Mouse (Mus musculus) layer of hippocampus, adult 9-11 months (tissue): ENCODE measurements around the gene Trnp1.
A peak's percentile ranks its signal among the peaks of the same experiment; 100 is the strongest.

Experiments used
- DNase-seq: peaks from one replicate; pipeline ENCODE4 v3.0.0; 2022

Gene Trnp1

DNA sequence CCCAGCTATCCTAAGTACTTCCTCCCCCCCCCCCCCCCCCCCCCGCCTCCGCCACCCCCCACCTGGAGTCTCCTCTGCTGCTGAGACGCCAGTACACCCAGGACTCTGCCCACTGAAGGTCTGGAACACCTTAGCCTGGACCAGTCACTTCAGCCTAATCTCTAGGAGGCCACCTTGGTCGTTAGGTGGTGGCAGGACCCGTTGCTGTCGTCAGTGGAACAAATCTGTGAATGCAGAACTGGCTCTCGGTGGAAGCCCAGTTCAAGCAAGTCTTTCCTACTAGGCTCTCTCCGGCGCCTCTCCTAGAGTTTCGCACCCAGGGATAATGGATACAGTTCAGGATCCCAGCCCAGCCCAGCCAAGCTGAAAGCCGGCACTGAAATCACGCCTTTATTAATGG, 4.5 kb downstream of the Trnp1 start:
- DNase-seq = no peak

DNA sequence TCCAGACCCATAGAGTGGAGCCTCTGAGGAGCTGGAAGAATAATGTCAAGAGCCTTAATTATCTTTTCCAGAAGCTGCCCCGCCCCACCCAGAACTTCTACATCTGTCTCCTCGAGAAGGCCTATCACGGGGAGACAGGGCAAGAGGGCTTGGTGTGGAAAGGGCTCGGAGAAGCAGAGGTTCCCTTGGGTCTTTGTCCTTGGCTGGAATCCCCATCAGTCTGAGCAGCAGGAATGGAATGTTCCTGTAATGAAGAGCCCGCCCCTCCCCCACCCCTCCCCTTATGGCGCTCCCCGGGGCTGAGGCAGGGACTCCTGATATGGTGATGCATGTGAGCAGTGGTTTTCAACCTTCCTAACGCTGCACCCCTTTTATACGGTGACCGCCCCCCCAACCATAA, 6.5 kb downstream of the Trnp1 start:
- no peak for DNase-seq

DNA sequence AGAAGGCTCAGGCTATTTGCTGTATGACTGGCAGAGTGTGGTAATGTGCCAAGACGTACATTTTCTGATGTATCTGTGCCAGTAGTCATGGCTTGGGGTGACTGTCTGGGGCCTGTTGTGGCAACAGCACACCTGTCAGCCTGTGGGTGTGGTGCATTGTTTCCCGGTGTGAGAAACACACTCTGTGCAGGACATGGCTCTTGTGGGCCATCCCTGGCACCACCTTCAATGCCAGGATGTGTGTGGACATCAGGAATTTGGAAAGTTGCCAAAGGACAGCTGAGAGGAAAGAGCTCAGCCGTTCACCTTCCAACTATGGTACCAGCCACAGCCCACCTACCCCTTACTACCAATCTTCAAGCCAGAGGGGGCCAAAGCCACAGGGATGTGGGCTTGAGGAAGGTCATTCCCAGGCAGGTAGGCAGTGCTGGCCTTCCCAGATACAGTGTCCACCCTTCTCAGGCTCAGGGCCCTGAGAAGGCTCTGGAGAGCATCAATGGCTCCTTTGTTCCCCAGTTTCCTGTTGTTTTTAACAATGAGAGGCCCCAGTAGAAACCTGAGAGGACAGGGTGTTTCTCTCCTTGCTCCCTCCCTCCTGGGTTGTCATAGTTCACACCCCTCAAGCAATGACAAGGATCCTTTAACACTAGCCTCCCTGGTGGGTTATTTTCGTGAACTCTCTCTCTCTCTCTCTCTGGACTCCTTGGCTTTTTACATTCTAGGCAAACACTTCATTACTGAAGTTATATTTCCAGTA, 8.7 kb downstream of the Trnp1 start:
- DNase-seq = no peak

DNA sequence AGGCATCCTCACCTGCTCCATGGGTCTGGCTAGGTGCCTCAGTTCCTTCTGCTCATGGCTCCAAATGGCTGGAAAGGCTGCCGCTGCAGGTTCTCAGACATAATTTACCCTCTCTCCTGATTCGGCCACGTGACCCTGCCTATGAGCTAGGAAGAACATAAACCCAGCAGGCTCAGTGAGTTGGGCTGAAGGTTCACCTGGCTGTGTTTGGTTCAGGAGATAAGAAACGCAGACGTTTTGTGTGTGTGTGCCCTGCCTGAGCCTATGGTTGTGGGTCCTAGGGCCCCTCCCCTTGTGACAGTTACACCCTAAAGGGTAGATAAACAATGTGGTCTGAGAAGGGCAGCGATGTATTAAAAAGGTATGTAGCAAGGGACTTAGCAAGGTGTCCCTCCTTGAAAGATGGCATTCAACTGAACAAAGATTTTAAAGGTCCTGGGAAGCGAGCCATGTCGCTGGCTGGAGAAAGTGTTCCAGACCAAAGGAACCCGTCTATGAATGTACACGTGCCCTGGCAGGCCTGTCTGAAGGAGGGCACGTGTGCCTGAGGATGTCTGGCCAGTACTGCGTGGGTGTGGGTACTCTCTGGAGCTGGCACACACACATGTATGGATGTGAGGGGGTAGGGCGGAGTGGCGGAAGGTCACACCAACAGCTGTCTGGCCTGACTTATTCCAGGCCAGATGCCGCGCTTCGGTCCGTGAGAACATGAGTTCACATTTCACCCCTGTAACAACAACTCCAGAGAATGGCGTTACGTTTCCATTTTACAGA, 9.5 kb downstream of the Trnp1 start:
- no peak for DNase-seq

DNA sequence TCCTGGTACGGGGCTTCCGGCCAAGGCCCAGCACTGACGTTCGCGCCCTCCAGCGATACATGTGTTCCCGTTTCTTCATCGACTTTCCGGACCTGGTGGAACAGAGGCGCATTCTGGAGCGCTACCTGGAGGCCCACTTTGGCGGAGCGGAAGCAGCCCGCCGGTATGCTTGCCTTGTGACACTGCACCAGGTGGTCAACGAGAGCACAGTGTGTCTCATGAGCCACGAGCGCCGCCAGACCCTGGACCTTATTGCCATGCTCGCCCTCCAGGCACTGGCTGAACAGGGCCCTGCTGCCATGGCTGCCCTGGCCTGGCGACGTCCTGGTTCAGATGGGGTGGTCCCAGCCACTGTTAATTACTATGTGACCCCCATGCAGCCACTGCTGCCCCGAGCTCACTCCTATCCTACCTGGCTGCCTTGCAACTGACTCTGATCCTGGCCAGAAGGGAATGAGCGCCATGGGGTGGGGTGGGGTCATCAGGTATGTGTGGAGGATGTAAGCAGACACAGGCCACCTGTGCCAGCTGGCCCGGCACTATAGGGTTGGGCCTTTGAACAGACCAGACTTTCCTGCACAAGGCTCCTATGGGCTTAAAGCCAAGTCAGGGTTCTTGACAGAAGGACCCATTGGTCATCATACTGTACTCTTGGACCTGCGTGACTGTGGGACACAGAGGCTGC, 11.5 kb downstream of the Trnp1 start:
- no peak for DNase-seq

DNA sequence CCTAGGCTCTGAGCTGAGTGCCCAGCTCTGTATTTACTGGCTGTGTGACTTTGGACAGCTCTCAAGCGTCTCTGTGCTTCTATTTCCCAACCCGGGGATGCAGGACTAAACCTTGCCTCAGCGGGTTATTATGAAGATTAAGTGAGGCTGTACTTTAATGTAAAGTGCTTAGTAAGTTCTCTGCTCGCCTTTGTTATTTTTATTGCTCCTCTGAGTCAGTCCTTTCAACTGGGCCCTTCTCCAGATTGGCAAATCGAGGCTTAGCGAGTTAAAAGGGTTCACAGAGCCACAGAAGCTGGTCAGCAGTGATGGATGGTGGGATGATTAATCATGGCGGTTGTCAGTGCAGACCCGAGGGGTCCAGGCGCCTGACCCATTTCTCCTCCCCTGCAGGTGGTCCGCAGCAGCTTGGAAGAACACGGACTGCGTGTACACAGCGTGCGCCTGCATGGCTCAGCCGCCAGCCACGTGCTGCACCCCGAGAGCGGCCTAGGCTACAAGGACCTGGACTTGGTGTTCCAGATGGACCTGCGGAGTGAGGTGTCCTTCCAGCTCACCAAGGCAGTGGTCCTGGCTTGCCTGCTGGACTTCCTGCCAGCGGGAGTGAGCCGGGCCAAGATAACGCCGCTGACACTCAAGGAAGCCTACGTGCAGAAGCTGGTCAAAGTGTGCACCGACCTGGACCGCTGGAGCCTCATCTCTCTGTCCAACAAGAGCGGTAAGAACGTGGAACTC, 12.5 kb downstream of the Trnp1 start:
- no peak for DNase-seq

DNA sequence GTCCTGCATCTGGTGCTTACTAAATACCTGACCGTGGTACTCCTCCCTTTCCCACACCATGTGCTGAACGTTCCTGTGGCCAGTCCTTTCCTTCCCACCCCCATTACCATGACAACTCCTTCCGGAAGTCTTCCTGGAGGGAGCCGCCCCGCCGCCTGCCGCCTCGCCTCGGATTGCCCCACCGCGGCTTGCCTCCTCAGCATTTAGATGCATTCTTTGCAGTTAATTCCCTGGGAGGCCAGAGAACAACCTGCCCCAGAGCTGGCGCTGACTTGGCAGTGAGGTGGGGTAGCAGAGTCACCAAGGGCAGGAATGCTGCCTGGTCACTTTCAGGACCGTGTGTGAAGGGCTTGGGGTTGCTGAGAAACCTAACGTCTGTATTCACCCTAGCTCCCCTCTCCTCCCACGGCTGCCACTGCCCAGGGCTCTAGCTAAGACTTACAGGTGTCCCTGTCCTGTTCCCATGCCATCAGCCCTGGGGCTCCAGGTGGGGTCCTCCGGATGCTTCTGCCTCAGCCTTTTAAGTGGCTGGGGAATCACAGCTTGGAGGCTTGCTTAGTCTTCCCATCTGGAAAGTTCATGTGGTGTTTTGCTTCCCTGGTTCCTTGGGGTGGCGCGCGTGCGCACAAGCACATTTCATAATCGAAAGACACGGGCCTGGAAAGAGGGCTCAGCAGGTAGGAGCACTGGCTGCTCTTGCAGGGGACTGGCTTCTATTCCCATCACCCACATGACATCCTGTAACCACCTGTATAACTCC, 13.9 kb downstream of the Trnp1 start:
- no peak for DNase-seq

DNA sequence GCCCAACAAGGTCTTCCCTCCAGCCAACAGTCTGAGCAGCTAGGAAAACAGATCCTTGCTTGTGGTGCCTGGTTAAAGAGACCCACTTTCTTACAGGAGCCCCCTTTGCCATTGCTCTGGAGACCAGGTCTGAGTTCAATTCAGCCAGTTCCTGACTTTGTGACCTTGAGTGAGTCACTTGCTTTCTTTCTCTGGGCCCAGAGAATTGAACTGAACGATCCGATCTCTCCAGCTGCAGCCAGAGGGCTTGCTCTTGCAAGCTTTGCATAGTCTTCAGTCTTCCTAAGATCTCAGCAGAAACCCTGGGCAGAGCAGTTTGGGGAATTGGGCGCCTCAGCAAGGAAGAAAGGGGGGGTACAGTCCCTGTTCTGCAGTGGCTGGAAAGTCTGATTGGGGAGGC, 15.9 kb downstream of the Trnp1 start:
- no peak for DNase-seq

DNA sequence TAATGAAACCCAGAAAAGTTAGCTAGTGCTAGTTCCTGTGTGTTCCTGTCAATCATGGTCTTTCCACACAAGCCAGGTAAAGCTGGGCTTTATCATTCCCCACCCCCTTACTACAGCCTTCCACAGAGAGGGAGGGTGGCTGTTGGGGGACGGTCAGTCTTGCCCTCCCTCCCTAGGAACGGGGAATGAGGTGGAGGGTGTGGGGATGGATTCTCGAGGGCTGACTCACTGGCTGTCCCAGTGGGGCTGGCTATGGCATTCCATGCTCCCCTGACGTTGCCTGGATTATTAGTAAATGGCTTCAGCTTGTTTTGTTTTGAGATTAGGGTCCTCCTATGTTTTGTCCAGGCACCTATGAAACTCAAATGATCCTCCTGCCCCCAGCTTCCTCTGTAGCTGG, 16.9 kb downstream of the Trnp1 start:
- no peak for DNase-seq

DNA sequence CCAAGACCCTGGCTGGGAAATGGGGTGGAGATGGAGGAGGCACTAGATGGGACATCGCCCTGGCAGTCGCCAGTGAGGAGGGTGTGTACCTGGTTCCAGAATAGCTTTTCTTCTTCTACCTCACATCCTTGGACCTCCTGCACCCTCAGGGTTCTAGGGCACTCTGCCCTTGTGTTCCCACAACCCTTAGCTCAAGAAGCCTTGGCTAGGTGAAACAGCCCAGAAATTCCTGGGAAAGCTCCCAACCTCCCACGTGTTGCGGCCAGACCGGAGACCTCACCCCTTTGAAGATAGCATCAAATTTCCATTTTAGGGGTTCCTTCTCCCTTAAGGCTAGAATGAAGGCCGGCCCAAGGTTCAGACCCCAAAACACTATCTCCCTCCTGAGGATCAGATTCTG, 17.6 kb downstream of the Trnp1 start:
- no peak for DNase-seq

DNA sequence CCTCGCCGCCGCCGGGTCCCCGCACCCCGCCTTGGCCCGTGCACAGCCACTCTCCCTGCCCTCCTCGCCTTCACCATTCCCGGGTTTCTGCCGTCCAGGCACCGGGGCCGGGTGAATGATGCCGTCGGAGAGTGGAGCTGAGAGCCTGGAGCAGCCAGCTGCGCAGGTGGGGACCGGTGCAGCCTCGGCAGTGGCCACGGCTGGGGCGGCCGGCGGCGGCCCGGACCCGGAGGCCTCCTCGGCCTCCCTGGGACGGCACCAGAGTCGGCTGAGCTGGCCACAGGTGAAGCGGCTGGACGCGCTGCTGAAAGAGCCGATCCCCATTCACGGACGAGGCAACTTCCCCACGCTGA, 18.2 kb downstream of the Trnp1 start:
- no peak for DNase-seq

DNA sequence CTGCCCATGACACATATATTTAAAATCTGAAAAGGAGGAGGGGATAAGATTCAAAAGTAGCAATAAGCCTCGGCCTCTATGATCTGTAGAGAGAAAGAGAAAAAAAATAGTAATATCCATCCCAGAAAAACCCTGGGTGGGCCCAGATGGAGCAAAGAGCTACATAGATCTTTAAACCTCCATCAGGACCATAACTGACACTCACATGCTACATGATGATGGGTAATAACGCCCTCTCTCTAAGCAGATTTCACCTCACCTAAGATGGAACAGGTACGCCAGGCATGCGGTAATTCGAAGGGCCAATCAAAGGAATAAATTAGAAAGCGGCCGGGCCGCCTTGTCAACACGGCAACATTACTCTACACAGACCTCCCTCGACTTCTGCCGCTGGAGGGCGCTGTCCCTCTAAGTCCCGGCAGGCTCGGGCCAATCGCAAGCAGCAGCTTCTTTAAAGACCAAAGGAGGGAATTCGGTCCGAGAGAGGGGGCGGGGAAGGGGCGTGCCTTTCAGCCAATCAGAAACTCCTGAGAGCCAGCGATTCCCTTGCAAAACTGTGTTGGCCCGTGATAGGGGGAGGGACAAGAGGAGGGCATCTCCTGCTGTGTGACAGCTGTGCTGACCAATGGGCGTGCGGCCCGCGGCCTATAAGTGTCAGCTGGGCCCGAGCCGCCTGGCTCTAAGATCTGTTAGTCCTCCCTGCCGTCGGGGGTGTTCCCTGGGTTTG, 18.7 kb downstream of the Trnp1 start, which contains the start of gene Tent5b:
TSS of gene Tent5b (plus strand) at position 675 of the 727 bp plus-strand sequence.
- DNase-seq = peak; percentile 99

DNA sequence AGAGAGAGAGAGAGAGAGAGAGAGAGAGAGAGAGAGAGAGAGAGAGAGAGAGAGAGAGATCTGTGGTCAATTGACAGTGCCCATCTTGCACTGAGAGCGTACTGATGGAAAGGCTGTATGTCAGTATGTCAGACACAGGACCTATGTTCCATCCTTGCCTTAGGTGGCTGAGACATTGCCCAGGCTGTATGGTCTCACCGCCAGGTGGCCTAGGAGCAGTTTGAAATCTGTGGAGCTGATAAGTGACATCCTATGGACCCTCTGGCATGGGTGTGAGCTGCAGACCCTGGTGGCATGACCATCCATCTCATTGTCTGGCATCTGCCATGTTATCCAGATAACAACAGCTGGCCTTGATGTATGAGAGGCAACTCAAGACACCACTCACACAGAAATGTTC, 24.5 kb downstream of the Trnp1 start:
- DNase-seq = no peak

DNA sequence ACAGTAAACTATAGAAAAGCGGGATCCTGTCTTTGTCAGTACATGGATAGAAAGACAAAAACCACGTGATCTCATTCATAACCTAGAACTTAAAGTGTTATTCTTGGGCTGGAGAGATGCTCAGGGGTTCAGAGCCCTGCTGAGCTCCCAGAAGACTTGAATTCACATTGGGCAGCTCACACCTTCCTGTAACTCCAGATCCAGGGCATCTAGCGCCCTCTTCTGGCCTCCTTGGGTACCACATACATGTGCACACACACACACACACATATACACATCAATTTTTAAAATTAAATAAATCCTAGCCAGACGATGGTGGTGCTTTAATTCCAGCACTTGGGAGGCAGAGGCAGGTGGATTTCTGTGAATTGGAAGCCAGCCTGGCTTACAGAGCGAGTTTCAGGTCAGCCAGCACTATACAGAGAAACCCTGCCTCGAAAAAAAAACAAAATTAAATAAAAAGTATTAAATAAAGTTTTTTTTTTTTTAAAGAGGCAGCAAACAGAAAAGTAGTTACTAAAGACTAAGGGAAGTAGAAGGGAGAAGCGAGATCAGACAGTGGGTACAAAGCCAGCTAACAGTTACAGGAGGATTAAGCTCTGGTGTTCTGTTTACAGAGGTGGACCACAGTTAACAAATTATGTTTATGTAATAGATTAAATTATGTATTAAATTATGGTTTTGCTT, 27.1 kb downstream of the Trnp1 start:
- no peak for DNase-seq

DNA sequence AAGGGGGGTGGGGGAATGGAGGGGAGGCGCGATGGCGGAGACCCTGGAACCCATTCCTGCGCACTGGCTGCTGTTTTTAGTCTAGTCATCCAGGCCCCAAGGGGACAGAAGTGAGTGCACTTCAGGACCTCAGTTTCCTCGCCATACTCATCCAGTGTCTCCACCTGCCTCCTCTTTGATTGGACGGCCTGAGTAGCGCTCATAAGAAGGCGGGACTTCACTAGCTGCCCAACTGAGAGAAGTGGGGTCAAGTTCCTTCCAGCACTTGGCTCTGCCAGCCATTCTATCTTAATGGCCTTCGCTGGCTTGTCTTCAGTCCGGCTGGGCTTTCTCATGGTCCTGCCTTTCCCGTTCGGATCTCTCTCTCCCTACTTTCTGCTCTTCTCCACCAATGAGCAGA, 29.2 kb downstream of the Trnp1 start:
- no peak for DNase-seq

DNA sequence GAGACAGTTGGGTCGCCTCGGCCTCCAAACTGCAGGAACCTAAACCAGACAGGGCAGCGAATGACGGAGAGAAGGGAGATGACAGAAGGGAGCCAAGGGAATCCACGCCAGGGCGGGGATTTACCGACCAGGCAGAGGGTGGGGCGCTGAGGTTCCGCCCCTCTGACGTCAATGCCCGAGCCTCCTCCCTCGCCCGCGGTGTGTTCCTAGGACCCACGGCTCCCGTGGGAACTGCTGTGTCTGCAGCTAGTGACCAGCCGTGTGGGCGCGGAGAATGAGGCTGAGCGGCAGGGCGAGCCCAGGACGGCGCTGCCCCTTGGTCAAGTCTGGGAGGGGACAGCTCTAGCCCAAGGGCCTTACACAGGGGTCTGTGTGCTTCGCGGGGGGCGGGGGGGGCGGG, 30.3 kb downstream of the Trnp1 start:
- DNase-seq = peak; percentile 79

DNA sequence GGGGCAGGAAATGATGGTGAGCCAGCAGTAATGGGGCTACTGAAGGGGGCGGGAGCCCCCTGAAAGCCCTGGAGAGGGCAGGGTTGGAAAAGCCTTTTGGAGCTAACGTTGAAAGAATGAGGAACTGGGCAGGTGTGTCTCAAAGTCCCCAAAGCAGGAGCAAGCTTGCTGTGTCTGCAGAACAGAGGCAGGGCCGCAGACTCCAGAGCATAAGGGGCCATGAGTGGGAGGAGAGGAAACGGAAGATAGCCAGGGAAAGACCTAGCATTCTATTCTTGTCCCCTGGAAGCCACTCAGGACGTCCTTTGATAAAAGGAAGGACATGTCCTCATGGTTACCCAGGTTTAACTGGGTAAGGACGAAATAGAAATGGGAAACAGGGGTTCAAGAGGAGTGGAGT, 35.2 kb downstream of the Trnp1 start:
- peak; percentile 61 for DNase-seq

DNA sequence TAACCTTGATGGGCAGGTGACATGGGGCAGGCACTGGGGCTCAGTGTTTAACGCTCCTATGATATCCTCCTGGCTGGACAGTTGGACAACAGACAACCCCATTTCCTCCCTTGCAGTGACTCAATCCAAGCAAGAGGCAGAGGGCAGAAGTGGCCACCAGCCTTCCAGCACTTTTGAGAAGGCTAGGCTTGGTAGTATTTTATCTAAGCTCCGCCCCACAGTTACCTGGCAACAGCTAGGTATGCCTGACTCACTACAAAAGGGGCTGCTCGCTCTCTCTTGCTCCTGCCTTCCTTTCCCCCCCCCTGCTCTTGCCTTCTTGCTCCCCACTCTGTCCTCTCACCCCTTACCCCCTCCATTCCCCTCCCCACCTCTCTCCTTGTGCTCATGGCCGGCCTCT, 37.0 kb downstream of the Trnp1 start:
- DNase-seq = no peak

DNA sequence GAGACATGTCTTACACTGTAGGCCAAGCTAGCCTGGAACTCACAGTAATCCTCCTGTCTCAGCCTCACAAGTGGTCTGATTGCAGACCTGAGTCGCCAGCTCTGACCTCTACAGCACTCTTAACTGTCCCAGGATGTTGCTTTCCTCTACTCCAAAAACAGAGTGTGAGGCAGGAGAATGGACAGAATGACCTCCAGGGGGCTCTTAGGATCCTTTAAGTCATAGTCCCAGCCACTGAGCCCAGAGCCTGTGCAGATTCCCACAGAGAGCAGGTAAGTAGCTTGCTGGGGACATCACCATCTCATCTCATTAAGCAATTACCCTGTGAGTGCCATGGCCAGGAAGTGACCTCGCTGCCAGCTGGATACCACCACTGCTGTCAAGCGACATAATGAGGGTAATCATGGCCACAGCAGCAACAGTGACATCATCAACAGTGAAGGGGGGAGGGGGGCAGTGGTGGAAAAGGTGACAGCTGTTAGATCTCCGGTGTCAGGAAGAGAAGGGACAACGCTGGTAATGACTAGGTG, 37.5 kb downstream of the Trnp1 start:
- no peak for DNase-seq

DNA sequence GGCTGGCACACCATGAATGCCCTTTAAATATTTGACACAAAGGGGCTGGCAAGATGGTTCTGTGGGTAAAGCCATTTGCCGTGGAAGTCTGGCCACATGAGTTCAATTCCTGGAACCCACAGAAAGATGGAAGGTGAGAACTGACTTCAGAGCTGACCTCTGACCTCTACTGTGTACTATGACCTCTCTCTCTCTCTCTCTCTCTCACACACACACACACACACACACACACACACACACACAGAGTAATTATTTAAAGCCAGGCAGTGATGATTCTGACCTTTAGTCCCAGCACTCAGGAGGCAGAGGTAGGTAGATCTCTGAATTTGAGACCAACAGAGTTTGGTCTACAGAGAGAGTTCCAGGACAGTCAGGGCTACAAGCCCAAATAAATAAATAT, 38.3 kb downstream of the Trnp1 start:
- no peak for DNase-seq

DNA sequence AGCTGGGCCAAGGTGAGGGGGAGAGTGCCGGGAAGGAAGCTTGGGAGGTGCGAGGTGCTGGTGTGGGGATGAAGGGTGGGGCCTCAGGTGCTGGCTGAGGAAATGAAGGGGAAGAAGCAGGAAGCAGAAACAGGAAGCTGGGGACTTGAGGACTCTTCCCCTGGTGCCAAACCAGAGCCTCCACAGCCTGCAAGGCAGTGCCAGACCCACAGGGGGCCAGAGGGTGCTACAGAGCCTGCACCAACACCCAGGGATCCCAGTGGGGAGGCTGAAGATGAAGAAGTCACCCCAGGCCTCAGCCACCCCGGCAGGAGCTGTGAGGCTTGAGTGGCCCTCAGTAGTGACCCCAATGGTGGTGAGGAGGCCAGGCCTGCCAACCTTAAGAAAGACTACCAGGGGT, 40.3 kb downstream of the Trnp1 start:
- DNase-seq = no peak
